Mouse (Mus musculus) liver, adult (tissue): ENCODE data around the gene Gspt1.

Experiments used
- GATA4 ChIP-seq: IDR thresholded peaks from 2 replicates; pipeline ENCODE4 v1.6.1; 2014; ENCODE audit warnings: mild to moderate bottlenecking, low read length; ENCODE audit not compliant: insufficient replicate concordance

Gspt1 gene

GRCm38 (mm10) chr16:11253898-11254722, at the start of gene Gspt1:
Gene Gspt1 (minus strand): TSS chr16:11254325.
- TF ChIP-seq GATA4, result peak; percentile 22; the same call in 1 of the 2 replicates

- TF ChIP-seq GATA4, result no peak
These were observed 49.6 kb upstream of the Gspt1 start for GRCm38 (mm10) chr16:11303741-11304140.

- TF ChIP-seq GATA4, result no peak
These were observed 31.8 kb upstream of the Gspt1 start for GRCm38 (mm10) chr16:11285949-11286348.

- TF ChIP-seq GATA4, result no peak
These were observed 30.8 kb upstream of the Gspt1 start for GRCm38 (mm10) chr16:11284881-11285280.

- no peak for TF ChIP-seq GATA4
These were observed 28.6 kb upstream of the Gspt1 start for GRCm38 (mm10) chr16:11282655-11283232.

- no peak for TF ChIP-seq GATA4
These were observed 24.7 kb upstream of the Gspt1 start for GRCm38 (mm10) chr16:11278778-11279177.

GRCm38 (mm10) chr16:11276888-11277287, 22.8 kb upstream of the Gspt1 start:
- TF ChIP-seq GATA4, result no peak

- no peak for TF ChIP-seq GATA4
These were observed 16.9 kb upstream of the Gspt1 start for GRCm38 (mm10) chr16:11271073-11271472.

GRCm38 (mm10) chr16:11270642-11271041, 16.5 kb upstream of the Gspt1 start:
- no peak for TF ChIP-seq GATA4

- no peak for TF ChIP-seq GATA4
These were observed 15.7 kb upstream of the Gspt1 start for GRCm38 (mm10) chr16:11269808-11270207.

GRCm38 (mm10) chr16:11266556-11266955, 12.4 kb upstream of the Gspt1 start:
- no peak for TF ChIP-seq GATA4

- TF ChIP-seq GATA4, result no peak
These were observed 9.1 kb upstream of the Gspt1 start for GRCm38 (mm10) chr16:11263266-11263665.

GRCm38 (mm10) chr16:11254723-11255164, 619 bp upstream of the Gspt1 start:
- no peak for TF ChIP-seq GATA4

GRCm38 (mm10) chr16:11253065-11253831, 877 bp downstream of the Gspt1 start:
- TF ChIP-seq GATA4, result no peak

GRCm38 (mm10) chr16:11247791-11248190, 6.3 kb downstream of the Gspt1 start:
- TF ChIP-seq GATA4, result no peak

- TF ChIP-seq GATA4, result no peak
These were observed 8.4 kb downstream of the Gspt1 start for GRCm38 (mm10) chr16:11245767-11246166.
